Comparison of ENCODE assay signal across 16 mouse cellular contexts in the genomic region with DNA sequence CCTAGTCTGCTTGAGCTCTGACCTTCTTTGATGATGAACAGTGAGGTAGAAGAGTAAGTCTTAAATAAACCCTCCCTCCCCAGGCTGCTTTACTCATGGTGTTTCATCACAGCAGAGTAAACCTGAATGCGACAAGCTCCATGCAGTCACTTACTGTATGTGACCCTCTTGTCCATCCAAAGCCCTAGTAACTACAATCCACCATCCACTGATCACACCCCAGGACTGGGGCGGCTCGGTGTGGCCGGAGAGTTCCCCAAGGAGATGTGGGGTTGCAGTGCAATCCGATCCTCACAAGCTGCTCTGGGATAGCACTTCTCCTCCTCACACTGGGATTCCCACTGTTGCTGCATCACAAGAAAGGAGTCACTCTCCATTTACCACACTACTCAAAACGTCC. TPM values are rescaled to one million over a fixed set of nuclear protein-coding genes. Genes with fewer than 3 reads are reported as not detected.
DNase-seq lines count a peak whose midpoint lies in the region; ATAC-seq and TF ChIP-seq lines count a peak whose summit lies in the region.
"Had no signal": no experiment of that assay in that cellular context is flagged by ENCODE, and none has a peak within 500 bp of the region (broad histone marks: within the 10 kb centered on the region; RNA-seq: fewer than 3 reads in every experiment).

No protein-coding gene starts in this region.

- H3K4me2 ChIP-seq in forebrain, embryonic 11.5 days (ENCODE audit: low read depth, low read length, severe bottlenecking) = no peak overlapping the region
- H3K4me2 ChIP-seq in heart, embryonic 15.5 days = no peak overlapping the region
- H3K4me2 ChIP-seq: liver, embryonic 15.5 days; midbrain, embryonic 15.5 days had no signal

- no peak for ATAC-seq in forebrain, embryonic 11.5 days (replicated peaks; ENCODE audit: low FRiP score)
- ATAC-seq in heart, embryonic 15.5 days (replicated peaks; ENCODE audit: insufficient number of reproducible peaks, insufficient read depth, low FRiP score, low read depth) = no peak
- ATAC-seq: midbrain, embryonic 15.5 days had no signal

- H3K4me1 ChIP-seq in forebrain, embryonic 11.5 days (replicated peaks; ENCODE audit: control insufficient read depth, insufficient read depth, low read length) = no peaks in the 10 kb centered on the region
- peaks cover 27% of the 10 kb centered on the region for H3K4me1 ChIP-seq in forebrain, embryonic 10.5 days
- H3K4me1 ChIP-seq in heart, embryonic 15.5 days (replicated peaks) = peaks cover 46% of the 10 kb centered on the region
- H3K4me1 ChIP-seq in limb, embryonic 10.5 days = peaks cover 40% of the 10 kb centered on the region
- H3K4me1 ChIP-seq: midbrain, embryonic 15.5 days had no signal

- H3K79me3 ChIP-seq in C2C12 (ENCODE audit: low read depth) = peaks cover 61% of the 10 kb centered on the region

- peak; percentile 39 for DNase-seq in forebrain, embryonic 11.5 days (ENCODE audit: low spot score)
- DNase-seq in forebrain, embryonic 10.5 days (ENCODE audit: extremely low spot score, low spot score) = no peak
- DNase-seq in heart, postnatal 36 days = no peak
- DNase-seq in limb, embryonic 10.5 days (ENCODE audit: low spot score) = no peak
- no peak for DNase-seq in adrenal gland, postnatal 25 days
- no peak for DNase-seq in layer of hippocampus, adult 11-12 months (ENCODE audit: low spot score)
- DNase-seq: adrenal gland, postnatal 10 days; lung, postnatal 4 days; right cerebral cortex, adult 18-20 months; spleen, adult 18-20 months had no signal

- peaks cover 83% of the 10 kb centered on the region for H3K79me2 ChIP-seq in C2C12 (ENCODE audit: control insufficient read depth, insufficient read depth)

- 86% methylated on average over 6 of the region's 6 CpGs for WGBS in forebrain, embryonic 11.5 days
- 78% methylated on average over 6 of the region's 6 CpGs for WGBS in forebrain, embryonic 10.5 days
- WGBS in heart, embryonic 15.5 days = 70% methylated on average over 6 of the region's 6 CpGs
- 69% methylated on average over 6 of the region's 6 CpGs for WGBS in limb, embryonic 10.5 days

- TF ChIP-seq CTCF in C2C12 (IDR thresholded peaks at IDR 0.05; ENCODE audit: control insufficient read depth, insufficient read depth, insufficient read length) = no peak

- no peaks in the 10 kb centered on the region for H3K9me3 ChIP-seq in forebrain, embryonic 11.5 days (ENCODE audit: control insufficient read depth, low read length)
- no peaks in the 10 kb centered on the region for H3K9me3 ChIP-seq in forebrain, embryonic 10.5 days
- H3K9me3 ChIP-seq in heart, embryonic 15.5 days (replicated peaks) = no peaks in the 10 kb centered on the region
- H3K9me3 ChIP-seq in limb, embryonic 10.5 days (replicated peaks) = no peaks in the 10 kb centered on the region
- H3K9me3 ChIP-seq: liver, embryonic 15.5 days; midbrain, embryonic 15.5 days had no signal

- H3K4me3 ChIP-seq in forebrain, embryonic 11.5 days (ENCODE audit: low read depth, low read length) = no peak overlapping the region
- no peak overlapping the region for H3K4me3 ChIP-seq in forebrain, embryonic 10.5 days
- no peak overlapping the region for H3K4me3 ChIP-seq in heart, embryonic 15.5 days
- no peak overlapping the region for H3K4me3 ChIP-seq in C2C12 (ENCODE audit: insufficient read depth, poor library complexity, severe bottlenecking)
- H3K4me3 ChIP-seq in limb, embryonic 10.5 days = no peak overlapping the region
- H3K4me3 ChIP-seq: liver, embryonic 15.5 days; midbrain, embryonic 15.5 days had no signal

- H3K27me3 ChIP-seq in forebrain, embryonic 11.5 days (ENCODE audit: control insufficient read depth, insufficient read depth, low read length) = no peaks in the 10 kb centered on the region
- H3K27me3 ChIP-seq in forebrain, embryonic 10.5 days (ENCODE audit: poor library complexity, severe bottlenecking) = no peaks in the 10 kb centered on the region
- no peaks in the 10 kb centered on the region for H3K27me3 ChIP-seq in heart, embryonic 15.5 days
- H3K27me3 ChIP-seq in C2C12 (ENCODE audit: control insufficient read depth, insufficient read depth, insufficient read length) = no peaks in the 10 kb centered on the region
- no peaks in the 10 kb centered on the region for H3K27me3 ChIP-seq in limb, embryonic 10.5 days (ENCODE audit: low read depth, poor library complexity, severe bottlenecking)
- H3K27me3 ChIP-seq: liver, embryonic 15.5 days; midbrain, embryonic 15.5 days had no signal

- no peak overlapping the region for H3K27ac ChIP-seq in forebrain, embryonic 11.5 days (ENCODE audit: low read depth, low read length)
- H3K27ac ChIP-seq in forebrain, embryonic 10.5 days = no peak overlapping the region
- peak overlapping the region; percentile 73 for H3K27ac ChIP-seq in heart, embryonic 15.5 days
- H3K27ac ChIP-seq in limb, embryonic 10.5 days = 0 out of 2 replicates have a peak overlapping the region, but pooled peaks have one; percentile 7
- H3K27ac ChIP-seq: kidney, postnatal 0 days; liver, embryonic 15.5 days; midbrain, embryonic 15.5 days had no signal

- peak overlapping the region; percentile 36 for H3ac ChIP-seq in C2C12 (ENCODE audit: control insufficient read depth, insufficient read length, low read depth)

- H3K9ac ChIP-seq in forebrain, embryonic 11.5 days (ENCODE audit: low read length) = no peak overlapping the region
- H3K9ac ChIP-seq in heart, embryonic 15.5 days = 0 out of 2 replicates have a peak overlapping the region, but pooled peaks have one; percentile 15
- H3K9ac ChIP-seq: liver, embryonic 15.5 days; midbrain, embryonic 15.5 days had no signal

- H3K36me3 ChIP-seq in forebrain, embryonic 11.5 days (ENCODE audit: control insufficient read depth, insufficient read depth, low read length) = no peaks in the 10 kb centered on the region; the same call in 1 of the 2 replicates
- peaks cover 97% of the 10 kb centered on the region for H3K36me3 ChIP-seq in forebrain, embryonic 10.5 days (replicated peaks)
- peaks cover 29% of the 10 kb centered on the region for H3K36me3 ChIP-seq in heart, embryonic 15.5 days
- H3K36me3 ChIP-seq in C2C12 (ENCODE audit: control insufficient read depth, insufficient read depth) = peaks cover 48% of the 10 kb centered on the region
- peaks cover 84% of the 10 kb centered on the region for H3K36me3 ChIP-seq in limb, embryonic 10.5 days
- H3K36me3 ChIP-seq: midbrain, embryonic 15.5 days had no signal

- intact Hi-C loops in heart, postnatal 36 days (cut with DNase I) = no loop called here

TF ChIP-seq in C2C12, 6 proteins besides CTCF, POLR2A, EP300 and RAD21 (continues in another document):
- no peak for TF ChIP-seq FOSL1 (IDR thresholded peaks at IDR 0.05; ENCODE audit: insufficient read depth, low read length, poor library complexity, severe bottlenecking)
- no peak for TF ChIP-seq MAX (IDR thresholded peaks at IDR 0.05)
- TF ChIP-seq MYOG (IDR thresholded peaks at IDR 0.05; ENCODE audit: control insufficient read depth, extremely low read depth, insufficient read length) = no peak
- no peak for TF ChIP-seq CEBPB (IDR thresholded peaks at IDR 0.05; ENCODE audit: low read depth)
- TF ChIP-seq MYOD1 (IDR thresholded peaks at IDR 0.05; ENCODE audit: control insufficient read depth, insufficient read length, low read depth) = no peak

RNA-seq across cellular contexts. Expression of a gene that starts 8.4 kb away (rescaled TPM):
- 62.6 and 63.4 TPM in 2 replicates for polyA plus RNA-seq in forebrain, embryonic 11.5 days (2014; fragmentation: Nextera tagmentation; extraction: Ambion mirVana)
- 60.0 and 62.6 TPM in 2 replicates for polyA plus RNA-seq in forebrain, embryonic 10.5 days (2016; fragmentation: Nextera tagmentation; extraction: Ambion mirVana)
- 39.5 and 44.9 TPM in 2 replicates for polyA plus RNA-seq in heart, embryonic 15.5 days (2015; fragmentation: Nextera tagmentation; extraction: Ambion mirVana)
- total RNA-seq in heart, postnatal 36 days (2021) = 10 to 100 TPM; 33.8 to 43.6 TPM
- 79.3 TPM for polyA plus RNA-seq in C2C12 (2012; fragmentation: generic; extraction: Trizol)
- 60.3 and 61.2 TPM in 2 replicates for polyA plus RNA-seq in limb, embryonic 10.5 days (2016; fragmentation: Nextera tagmentation; extraction: Ambion mirVana)
- 66.6 and 69.7 TPM in 2 replicates for total RNA-seq in adrenal gland, postnatal 25 days (2021)

RNA-seq across cellular contexts. Expression of a gene that starts 21.1 kb away (rescaled TPM):
- polyA plus RNA-seq in forebrain, embryonic 11.5 days (2014; fragmentation: Nextera tagmentation; extraction: Ambion mirVana) = 2.3 and 3.8 TPM in 2 replicates
- 0.81 and 1.0 TPM in 2 replicates for polyA plus RNA-seq in forebrain, embryonic 10.5 days (2016; fragmentation: Nextera tagmentation; extraction: Ambion mirVana)
- 0.47 and 0.94 TPM in 2 replicates for polyA plus RNA-seq in heart, embryonic 15.5 days (2015; fragmentation: Nextera tagmentation; extraction: Ambion mirVana)
- total RNA-seq in heart, postnatal 36 days (2021) = under 1 TPM; 0.22 to 0.30 TPM
- 5.3 TPM for polyA plus RNA-seq in C2C12 (2012; fragmentation: generic; extraction: Trizol)
- 0.25 and 0.44 TPM in 2 replicates for polyA plus RNA-seq in limb, embryonic 10.5 days (2016; fragmentation: Nextera tagmentation; extraction: Ambion mirVana)
- total RNA-seq in adrenal gland, postnatal 25 days (2021) = 5.3 and 6.6 TPM in 2 replicates
- polyA plus RNA-seq: liver, embryonic 15.5 days had no signal

RNA-seq across cellular contexts. Expression of a gene that starts 22.8 kb away (rescaled TPM):
- 1.2 and 1.5 TPM in 2 replicates for polyA plus RNA-seq in forebrain, embryonic 11.5 days (2014; fragmentation: Nextera tagmentation; extraction: Ambion mirVana)
- polyA plus RNA-seq in forebrain, embryonic 10.5 days (2016; fragmentation: Nextera tagmentation; extraction: Ambion mirVana) = 1.2 TPM in 2 replicates
- polyA plus RNA-seq in heart, embryonic 15.5 days (2015; fragmentation: Nextera tagmentation; extraction: Ambion mirVana) = 0.49 and 1.7 TPM in 2 replicates
- under 1 TPM; 0.39 to 0.60 TPM for total RNA-seq in heart, postnatal 36 days (2021)
- 14.7 TPM for polyA plus RNA-seq in C2C12 (2012; fragmentation: generic; extraction: Trizol)
- polyA plus RNA-seq in limb, embryonic 10.5 days (2016; fragmentation: Nextera tagmentation; extraction: Ambion mirVana) = 0.65 and 1.3 TPM in 2 replicates
- 1.00 TPM in 1 of 2 replicates, not detected in the other for total RNA-seq in adrenal gland, postnatal 25 days (2021)
- total RNA-seq: neutrophil, adult 5-6 weeks had no signal
- polyA plus RNA-seq: liver, embryonic 15.5 days had no signal

RNA-seq across cellular contexts. Expression of a gene that starts 26.6 kb away (rescaled TPM):
- polyA plus RNA-seq in forebrain, embryonic 11.5 days (2014; fragmentation: Nextera tagmentation; extraction: Ambion mirVana) = 57.8 and 75.5 TPM in 2 replicates
- polyA plus RNA-seq in forebrain, embryonic 10.5 days (2016; fragmentation: Nextera tagmentation; extraction: Ambion mirVana) = 68.3 and 72.5 TPM in 2 replicates
- 72.1 and 97.8 TPM in 2 replicates for polyA plus RNA-seq in heart, embryonic 15.5 days (2015; fragmentation: Nextera tagmentation; extraction: Ambion mirVana)
- 10 to 100 TPM; 83.3 to 86.2 TPM for total RNA-seq in heart, postnatal 36 days (2021)
- polyA plus RNA-seq in C2C12 (2012; fragmentation: generic; extraction: Trizol) = 78.3 TPM
- polyA plus RNA-seq in limb, embryonic 10.5 days (2016; fragmentation: Nextera tagmentation; extraction: Ambion mirVana) = 73.0 and 81.9 TPM in 2 replicates
- total RNA-seq in adrenal gland, postnatal 25 days (2021) = 169 and 208 TPM in 2 replicates

RNA-seq across cellular contexts. Expression of a gene that starts 26.6 kb away (rescaled TPM):
- polyA plus RNA-seq in forebrain, embryonic 11.5 days (2014; fragmentation: Nextera tagmentation; extraction: Ambion mirVana) = 111 and 118 TPM in 2 replicates
- polyA plus RNA-seq in forebrain, embryonic 10.5 days (2016; fragmentation: Nextera tagmentation; extraction: Ambion mirVana) = 140 and 143 TPM in 2 replicates
- polyA plus RNA-seq in heart, embryonic 15.5 days (2015; fragmentation: Nextera tagmentation; extraction: Ambion mirVana) = 36.3 and 51.0 TPM in 2 replicates
- total RNA-seq in heart, postnatal 36 days (2021) = 10 to 100 TPM; 22.2 to 25.1 TPM
- polyA plus RNA-seq in C2C12 (2012; fragmentation: generic; extraction: Trizol) = 125 TPM
- 132 and 144 TPM in 2 replicates for polyA plus RNA-seq in limb, embryonic 10.5 days (2016; fragmentation: Nextera tagmentation; extraction: Ambion mirVana)
- 96.4 and 123 TPM in 2 replicates for total RNA-seq in adrenal gland, postnatal 25 days (2021)

Comparison
In these comparisons a context has a peak if more than half of its experiments do, and no peak if none do; other contexts are left out.
1. H3K27ac ChIP-seq: peak in heart, embryonic 15.5 days (single experiment) and limb, embryonic 10.5 days (single experiment); none in forebrain, embryonic 11.5 days (single experiment) and forebrain, embryonic 10.5 days (single experiment).